Mouse (Mus musculus): ENCODE data around the gene Vangl2. TPM values are rescaled to one million over a fixed set of nuclear protein-coding genes. Genes with fewer than 3 reads are reported as not detected.
A peak's percentile ranks its signal among the peaks of the same experiment; 100 is the strongest.

Vangl2 gene
- polyA plus RNA-seq, 1 experiment: 1.6 TPM

- WGBS: 62% methylated on average over 8 of the region's 8 CpGs
- H3K4me3 ChIP-seq (ENCODE audit: low read depth, low read length): no peak overlapping the region
- H3K27me3 ChIP-seq (ENCODE audit: control insufficient read depth, insufficient read depth, low read length): no peaks in the 10 kb centered on the region
- no peak for TF ChIP-seq POLR2A (IDR thresholded peaks at IDR 0.05; ENCODE audit: low read depth, low read length)
- no peak for TF ChIP-seq CTCF (IDR thresholded peaks at IDR 0.05; ENCODE audit: extremely low read depth, insufficient read length, insufficient replicate concordance, low read depth, low read length)
- no peaks in the 10 kb centered on the region for H3K36me3 ChIP-seq (ENCODE audit: control insufficient read depth, insufficient read depth, low read length)
- no peaks in the 10 kb centered on the region for H3K4me1 ChIP-seq (ENCODE audit: control insufficient read depth, insufficient read depth, insufficient read length, low read length)
- H3K27ac ChIP-seq (ENCODE audit: insufficient read depth, low read depth, low read length): no peak overlapping the region
Observed at GRCm38 (mm10) chr1:172046410-172046809, 18.2 kb upstream of the Vangl2 start.

- peaks cover 2% of the 10 kb centered on the region; the same call in 1 of the 2 replicates for H3K4me1 ChIP-seq (ENCODE audit: control insufficient read depth, insufficient read depth, insufficient read length, low read length)
- 93% methylated on average over 2 of the region's 2 CpGs for WGBS
- no peak overlapping the region for H3K27ac ChIP-seq (ENCODE audit: insufficient read depth, low read depth, low read length)
- peaks cover 7% of the 10 kb centered on the region for H3K27me3 ChIP-seq (ENCODE audit: control insufficient read depth, insufficient read depth, low read length)
- no peaks in the 10 kb centered on the region for H3K36me3 ChIP-seq (ENCODE audit: control insufficient read depth, insufficient read depth, low read length)
- no peak overlapping the region for H3K4me3 ChIP-seq (ENCODE audit: low read depth, low read length)
- TF ChIP-seq CTCF (IDR thresholded peaks at IDR 0.05; ENCODE audit: extremely low read depth, insufficient read length, insufficient replicate concordance, low read depth, low read length): no peak
- no peak for TF ChIP-seq POLR2A (IDR thresholded peaks at IDR 0.05; ENCODE audit: low read depth, low read length)
Observed at GRCm38 (mm10) chr1:172029914-172030313, 1.7 kb upstream of the Vangl2 start.

- Histone ChIP-seq H3K27me3 (ENCODE audit: control insufficient read depth, insufficient read depth, low read length) (peaks cover 7% of the 10 kb centered on the region), H3K27ac (ENCODE audit: insufficient read depth, low read depth, low read length) (no peak overlapping the region), H3K36me3 (ENCODE audit: control insufficient read depth, insufficient read depth, low read length) (no peaks in the 10 kb centered on the region), H3K4me1 (ENCODE audit: control insufficient read depth, insufficient read depth, insufficient read length, low read length) (peaks cover 2% of the 10 kb centered on the region; the same call in 1 of the 2 replicates), H3K4me3 (ENCODE audit: low read depth, low read length) (no peak overlapping the region)
- no peak for TF ChIP-seq POLR2A (IDR thresholded peaks at IDR 0.05; ENCODE audit: low read depth, low read length)
- TF ChIP-seq CTCF (IDR thresholded peaks at IDR 0.05; ENCODE audit: extremely low read depth, insufficient read length, insufficient replicate concordance, low read depth, low read length): no peak
- WGBS: 77% methylated on average over 10 of the region's 10 CpGs
Observed at GRCm38 (mm10) chr1:172027809-172028102, 488 bp downstream of the Vangl2 start.

- Histone ChIP-seq H3K4me1 (ENCODE audit: control insufficient read depth, insufficient read depth, insufficient read length, low read length) (peaks cover 2% of the 10 kb centered on the region; the same call in 1 of the 2 replicates), H3K4me3 (ENCODE audit: low read depth, low read length) (peak overlapping the region; percentile 81), H3K27me3 (ENCODE audit: control insufficient read depth, insufficient read depth, low read length) (peaks cover 7% of the 10 kb centered on the region), H3K36me3 (ENCODE audit: control insufficient read depth, insufficient read depth, low read length) (no peaks in the 10 kb centered on the region), H3K27ac (ENCODE audit: insufficient read depth, low read depth, low read length) (no peak overlapping the region)
- WGBS: 4% methylated on average over 49 of the region's 54 CpGs
- TF ChIP-seq POLR2A (IDR thresholded peaks at IDR 0.05; ENCODE audit: low read depth, low read length): no peak; the same call in 1 of the 2 replicates
- no peak for TF ChIP-seq CTCF (IDR thresholded peaks at IDR 0.05; ENCODE audit: extremely low read depth, insufficient read length, insufficient replicate concordance, low read depth, low read length)
Observed at GRCm38 (mm10) chr1:172027010-172027808, 1.0 kb downstream of the Vangl2 start.

- 15% methylated on average over 23 of the region's 23 CpGs for WGBS
Observed at GRCm38 (mm10) chr1:172026201-172026901, 1.9 kb downstream of the Vangl2 start.

GRCm38 (mm10) chr1:172025201-172025904, 2.9 kb downstream of the Vangl2 start:
- H3K4me1 ChIP-seq (ENCODE audit: control insufficient read depth, insufficient read depth, insufficient read length, low read length): peaks cover 2% of the 10 kb centered on the region; the same call in 1 of the 2 replicates
- no peak overlapping the region for H3K27ac ChIP-seq (ENCODE audit: insufficient read depth, low read depth, low read length)
- no peaks in the 10 kb centered on the region for H3K36me3 ChIP-seq (ENCODE audit: control insufficient read depth, insufficient read depth, low read length)
- peaks cover 7% of the 10 kb centered on the region for H3K27me3 ChIP-seq (ENCODE audit: control insufficient read depth, insufficient read depth, low read length)
- WGBS: 77% methylated on average over 8 of the region's 8 CpGs
- no peak overlapping the region for H3K4me3 ChIP-seq (ENCODE audit: low read depth, low read length)
- TF ChIP-seq POLR2A (IDR thresholded peaks at IDR 0.05; ENCODE audit: low read depth, low read length) (no peak), CTCF (IDR thresholded peaks at IDR 0.05; ENCODE audit: extremely low read depth, insufficient read length, insufficient replicate concordance, low read depth, low read length) (no peak)

More at GRCm38 (mm10) chr1:172026201-172026901, 1.9 kb downstream of the Vangl2 start:
- Histone ChIP-seq H3K27ac (ENCODE audit: insufficient read depth, low read depth, low read length) (no peak overlapping the region), H3K27me3 (ENCODE audit: control insufficient read depth, insufficient read depth, low read length) (peaks cover 7% of the 10 kb centered on the region), H3K4me3 (ENCODE audit: low read depth, low read length) (peak overlapping the region; percentile 81), H3K36me3 (ENCODE audit: control insufficient read depth, insufficient read depth, low read length) (no peaks in the 10 kb centered on the region), H3K4me1 (ENCODE audit: control insufficient read depth, insufficient read depth, insufficient read length, low read length) (peaks cover 2% of the 10 kb centered on the region; the same call in 1 of the 2 replicates)
- TF ChIP-seq POLR2A (IDR thresholded peaks at IDR 0.05; ENCODE audit: low read depth, low read length): no peak
- no peak for TF ChIP-seq CTCF (IDR thresholded peaks at IDR 0.05; ENCODE audit: extremely low read depth, insufficient read length, insufficient replicate concordance, low read depth, low read length)

Data from small intestine, adult 2 months (tissue).